Mouse (Mus musculus) megakaryocyte, embryonic 14.5 days (primary cell): ENCODE data around the gene Cers5.

Source experiments
- FLI1 ChIP-seq: IDR thresholded peaks from 2 replicates; pipeline ENCODE4 v1.6.1; 2012; ENCODE audit warnings: low read length, inconsistent platforms, mixed read lengths
- GATA1 ChIP-seq: IDR thresholded peaks from 3 replicates; pipeline ENCODE4 v1.6.1; 2012; ENCODE audit warnings: mixed read lengths, low read length, inconsistent platforms, borderline replicate concordance

DNA sequence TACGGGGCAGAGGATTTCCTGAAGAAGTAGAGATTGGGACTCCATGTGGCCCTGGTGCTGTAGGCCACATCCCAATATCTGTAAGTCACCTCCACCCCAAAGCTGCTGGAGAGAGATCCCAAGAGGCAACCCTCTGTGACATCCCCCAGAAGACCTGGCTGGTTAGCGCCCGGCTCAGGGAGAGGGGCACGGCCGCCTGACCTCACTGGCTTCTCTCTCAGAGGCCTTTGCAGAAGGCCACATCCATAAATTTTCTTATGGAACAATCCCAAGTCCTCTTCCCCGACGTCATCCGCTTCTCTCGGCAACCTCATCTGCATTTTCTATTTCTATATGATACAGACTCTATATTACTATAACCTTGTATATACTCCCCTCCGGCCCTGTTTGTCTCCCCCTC, 73.0 kb downstream of the Cers5 start:
- TF ChIP-seq GATA1 (no peak), FLI1 (no peak)
